Mouse (Mus musculus): ENCODE measurements around the gene Fam107b.
A peak's percentile ranks its signal among the peaks of the same experiment; 100 is the strongest.

The Fam107b gene

GRCm38 (mm10) chr2:3775569-3775968, 205.3 kb downstream of the Fam107b start:
- no peak for DNase-seq (ENCODE audit: low spot score)

GRCm38 (mm10) chr2:3776045-3776444, 205.8 kb downstream of the Fam107b start:
- DNase-seq (ENCODE audit: low spot score): no peak

GRCm38 (mm10) chr2:3777696-3778095, 207.4 kb downstream of the Fam107b start:
- DNase-seq (ENCODE audit: low spot score): no peak

GRCm38 (mm10) chr2:3785546-3785945, 215.3 kb downstream of the Fam107b start:
- no peak for DNase-seq (ENCODE audit: low spot score)

GRCm38 (mm10) chr2:3787752-3788423, 217.6 kb downstream of the Fam107b start:
- DNase-seq (ENCODE audit: low spot score): no peak

GRCm38 (mm10) chr2:3788424-3788786, 218.1 kb downstream of the Fam107b start:
- no peak for DNase-seq (ENCODE audit: low spot score)

GRCm38 (mm10) chr2:3796543-3796942, 226.3 kb downstream of the Fam107b start:
- no peak for DNase-seq (ENCODE audit: low spot score)

- peak; percentile 40 for DNase-seq (ENCODE audit: low spot score)
Measured at GRCm38 (mm10) chr2:3799767-3800554, 229.7 kb downstream of the Fam107b start.

- no peak for DNase-seq (ENCODE audit: low spot score)
Measured at GRCm38 (mm10) chr2:3800555-3800878, 230.2 kb downstream of the Fam107b start.

GRCm38 (mm10) chr2:3805742-3806141, 235.5 kb downstream of the Fam107b start:
- no peak for DNase-seq (ENCODE audit: low spot score)

GRCm38 (mm10) chr2:3810321-3810720, 240.0 kb downstream of the Fam107b start:
- no peak for DNase-seq (ENCODE audit: low spot score)

- peak; percentile 69 for DNase-seq (ENCODE audit: low spot score)
Measured at GRCm38 (mm10) chr2:3816142-3816609, 245.9 kb downstream of the Fam107b start.

- no peak for DNase-seq (ENCODE audit: low spot score)
Measured at GRCm38 (mm10) chr2:3817626-3818025, 247.3 kb downstream of the Fam107b start.

GRCm38 (mm10) chr2:3822483-3823455, 252.5 kb downstream of the Fam107b start:
- no peak for DNase-seq (ENCODE audit: low spot score)

All from adipocyte (in vitro differentiated cells).